Mouse (Mus musculus) midbrain, embryonic 16.5 days (tissue): ENCODE results near the gene Nfil3. TPM values are rescaled to one million over a fixed set of nuclear protein-coding genes. Genes with fewer than 3 reads are reported as not detected.

Experiments used
- ATAC-seq: fragments of 200-750 bp; cut with Nextera tagmentation; 2 replicates; pipeline ENCODE4 v1.8.0; 2017; ENCODE audit warnings: moderate TSS enrichment
- H3K27ac ChIP-seq: fragments of 300-500 bp; sonication (generic); 2 replicates; pipeline ENCODE4 v1.5.1; 2014; ENCODE audit warnings: mild to moderate bottlenecking, low read length, mixed read lengths
- H3K27me3 ChIP-seq: fragments of 300-500 bp; sonication (generic); 2 replicates; pipeline ENCODE4 v1.6.1; 2014; ENCODE audit warnings: low read depth, low read length, mixed read lengths; ENCODE audit not compliant: control insufficient read depth, insufficient read depth
- H3K36me3 ChIP-seq: fragments of 300-500 bp; sonication (generic); 2 replicates; pipeline ENCODE4 v1.6.1; 2014; ENCODE audit warnings: mild to moderate bottlenecking, low read length, moderate library complexity, mixed read lengths; ENCODE audit not compliant: control insufficient read depth, insufficient read depth
- H3K4me1 ChIP-seq: fragments of 300-500 bp; sonication (generic); 2 replicates; pipeline ENCODE4 v1.6.1; 2014; ENCODE audit warnings: mild to moderate bottlenecking, low read length, mixed read lengths; ENCODE audit not compliant: control insufficient read depth, insufficient read depth
- H3K4me2 ChIP-seq: fragments of 300-500 bp; sonication (generic); 2 replicates; pipeline ENCODE4 v1.6.1; 2014; ENCODE audit warnings: mild to moderate bottlenecking, low read length, mixed read lengths
- H3K4me3 ChIP-seq: fragments of 300-500 bp; sonication (generic); 2 replicates; pipeline ENCODE4 v1.5.1; 2014; ENCODE audit warnings: low read depth, mild to moderate bottlenecking, low read length, moderate library complexity, mixed read lengths
- H3K9ac ChIP-seq: fragments of 300-500 bp; sonication (generic); 2 replicates; pipeline ENCODE4 v1.6.1; 2014; ENCODE audit warnings: low read depth, low read length, mixed read lengths
- H3K9me3 ChIP-seq: fragments of 300-500 bp; sonication (generic); replicated peaks from 2 replicates; pipeline ENCODE4 v1.6.1; 2014; ENCODE audit warnings: mild to moderate bottlenecking, low read length, mixed read lengths; ENCODE audit not compliant: control insufficient read depth, poor library complexity, severe bottlenecking
- WGBS: fragments of 180-500 bp; shearing (Covaris S2); extraction: QIAGEN DNeasy Blood & Tissue Kit; methylation state at CpG from one replicate; pipeline ENCODE4 v1.1.7; 2014; 5-methylcytosine and 5-hydroxymethylcytosine counted together
- polyA plus RNA-seq: library from polyadenylated mRNA; unstranded; fragments of >200 nt; fragmentation: Nextera tagmentation; extraction: Ambion mirVana; gene quantifications from 2 replicates; pipeline ENCODE4 v1.2.1, GENCODE M21; 2015

The Nfil3 gene
- polyA plus RNA-seq, 1 experiment from 2014 or later, result 47.0 TPM

- ATAC-seq, result peak; percentile 8; the same call in 1 of the 2 replicates
Observed at GRCm38 (mm10) chr13:52978321-52978981, 2.4 kb downstream of the Nfil3 start.

GRCm38 (mm10) chr13:52977757-52978156 is 3.1 kb downstream of the Nfil3 start:
- no peaks in the 10 kb centered on the region for H3K9me3 ChIP-seq
- ATAC-seq, result no peak
- H3K27ac ChIP-seq, result peak overlapping the region; percentile 96
- H3K4me2 ChIP-seq, result peak overlapping the region; percentile 80
- H3K4me3 ChIP-seq, result peak overlapping the region; percentile 91
- H3K36me3 ChIP-seq, result no peaks in the 10 kb centered on the region
- peaks cover 37% of the 10 kb centered on the region for H3K4me1 ChIP-seq
- H3K27me3 ChIP-seq, result no peaks in the 10 kb centered on the region
- WGBS, result 9% methylated on average over 4 of the region's 4 CpGs
- peak overlapping the region; percentile 95 for H3K9ac ChIP-seq

More at GRCm38 (mm10) chr13:52978321-52978981, 2.4 kb downstream of the Nfil3 start:
- peak overlapping the region; percentile 91 for H3K4me3 ChIP-seq
- no peaks in the 10 kb centered on the region for H3K27me3 ChIP-seq
- no peaks in the 10 kb centered on the region for H3K36me3 ChIP-seq
- WGBS, result 1% methylated on average over 60 of the region's 64 CpGs
- peaks cover 37% of the 10 kb centered on the region for H3K4me1 ChIP-seq
- H3K9ac ChIP-seq, result peak overlapping the region; percentile 95
- H3K4me2 ChIP-seq, result peak overlapping the region; percentile 80
- H3K27ac ChIP-seq, result peak overlapping the region; percentile 96
- H3K9me3 ChIP-seq, result no peaks in the 10 kb centered on the region

GRCm38 (mm10) chr13:52977221-52977609 is 3.7 kb downstream of the Nfil3 start:
- Histone ChIP-seq H3K36me3 (no peaks in the 10 kb centered on the region), H3K9me3 (no peaks in the 10 kb centered on the region), H3K4me1 (peaks cover 33% of the 10 kb centered on the region), H3K4me3 (peak overlapping the region; percentile 91), H3K27ac (peak overlapping the region; percentile 96), H3K9ac (no peak overlapping the region; the same call in 1 of the 2 replicates), H3K27me3 (no peaks in the 10 kb centered on the region), H3K4me2 (peak overlapping the region; percentile 80)
- WGBS, result 76% methylated on average over 9 of the region's 9 CpGs
- ATAC-seq, result no peak

GRCm38 (mm10) chr13:52976510-52977220 is 4.2 kb downstream of the Nfil3 start:
- H3K27me3 ChIP-seq, result no peaks in the 10 kb centered on the region
- H3K9ac ChIP-seq, result peak overlapping the region; percentile 35; the same call in 1 of the 2 replicates
- peak overlapping the region; percentile 80 for H3K4me2 ChIP-seq
- H3K4me1 ChIP-seq, result peaks cover 28% of the 10 kb centered on the region
- WGBS, result 23% methylated on average over 16 of the region's 16 CpGs
- H3K27ac ChIP-seq, result peak overlapping the region; percentile 7; the same call in 1 of the 2 replicates
- no peaks in the 10 kb centered on the region for H3K36me3 ChIP-seq
- ATAC-seq, result no peak
- no peaks in the 10 kb centered on the region for H3K9me3 ChIP-seq
- peak overlapping the region; percentile 7; the same call in 1 of the 2 replicates for H3K4me3 ChIP-seq

- Histone ChIP-seq H3K27ac (no peak overlapping the region; the same call in 1 of the 2 replicates), H3K4me1 (peaks cover 28% of the 10 kb centered on the region), H3K36me3 (no peaks in the 10 kb centered on the region), H3K9ac (no peak overlapping the region; the same call in 1 of the 2 replicates), H3K9me3 (no peaks in the 10 kb centered on the region), H3K27me3 (no peaks in the 10 kb centered on the region), H3K4me2 (peak overlapping the region; percentile 80), H3K4me3 (no peak overlapping the region; the same call in 1 of the 2 replicates)
- ATAC-seq, result no peak
- WGBS, result 32% methylated on average over 8 of the region's 8 CpGs
Observed at GRCm38 (mm10) chr13:52976130-52976509, 4.8 kb downstream of the Nfil3 start.

- ATAC-seq, result no peak
- Histone ChIP-seq H3K4me1 (peaks cover 28% of the 10 kb centered on the region), H3K27me3 (no peaks in the 10 kb centered on the region), H3K9me3 (no peaks in the 10 kb centered on the region), H3K9ac (no peak overlapping the region), H3K36me3 (no peaks in the 10 kb centered on the region), H3K4me2 (no peak overlapping the region), H3K4me3 (no peak overlapping the region), H3K27ac (no peak overlapping the region)
- 63% methylated on average over 3 of the region's 3 CpGs for WGBS
Observed at GRCm38 (mm10) chr13:52974676-52975075, 6.2 kb downstream of the Nfil3 start.

GRCm38 (mm10) chr13:52973427-52973826 is 7.4 kb downstream of the Nfil3 start:
- H3K9me3 ChIP-seq, result no peaks in the 10 kb centered on the region
- H3K9ac ChIP-seq, result no peak overlapping the region
- H3K4me3 ChIP-seq, result no peak overlapping the region
- no peak overlapping the region for H3K27ac ChIP-seq
- H3K4me2 ChIP-seq, result no peak overlapping the region
- H3K27me3 ChIP-seq, result no peaks in the 10 kb centered on the region
- WGBS, result 97% methylated on average over 10 of the region's 10 CpGs
- peaks cover 25% of the 10 kb centered on the region for H3K4me1 ChIP-seq
- peaks cover 2% of the 10 kb centered on the region for H3K36me3 ChIP-seq
- ATAC-seq, result no peak

- WGBS, result 90% methylated on average over 3 of the region's 3 CpGs
- Histone ChIP-seq H3K4me3 (no peak overlapping the region), H3K9me3 (no peaks in the 10 kb centered on the region), H3K27me3 (no peaks in the 10 kb centered on the region), H3K27ac (no peak overlapping the region), H3K4me2 (no peak overlapping the region), H3K9ac (no peak overlapping the region), H3K36me3 (peaks cover 10% of the 10 kb centered on the region), H3K4me1 (peaks cover 23% of the 10 kb centered on the region)
- ATAC-seq, result no peak
Observed at GRCm38 (mm10) chr13:52972626-52973025, 8.2 kb downstream of the Nfil3 start.

GRCm38 (mm10) chr13:52970876-52971275 is 10.0 kb downstream of the Nfil3 start:
- H3K27ac ChIP-seq, result no peak overlapping the region
- ATAC-seq, result no peak
- H3K27me3 ChIP-seq, result no peaks in the 10 kb centered on the region
- H3K9ac ChIP-seq, result no peak overlapping the region
- H3K4me3 ChIP-seq, result no peak overlapping the region
- peaks cover 22% of the 10 kb centered on the region for H3K36me3 ChIP-seq
- 88% methylated on average over 6 of the region's 6 CpGs for whole genome bisulfite sequencing
- H3K9me3 ChIP-seq, result no peaks in the 10 kb centered on the region
- H3K4me1 ChIP-seq, result peaks cover 6% of the 10 kb centered on the region
- H3K4me2 ChIP-seq, result no peak overlapping the region
